Mouse (Mus musculus) embryonic facial prominence, embryonic 15.5 days (tissue): ENCODE data around the gene Orai1. TPM values are rescaled to one million over a fixed set of nuclear protein-coding genes. Genes with fewer than 3 reads are reported as not detected.
A peak's percentile ranks its signal among the peaks of the same experiment; 100 is the strongest.

ENCODE experiments used
- ATAC-seq: fragments of 200-750 bp; cut with Nextera tagmentation; 2 replicates; pipeline ENCODE4 v1.8.0; 2017; ENCODE audit warnings: low read depth, moderate TSS enrichment; ENCODE audit not compliant: insufficient number of reproducible peaks, low FRiP score, low TSS enrichment
- H3K27ac ChIP-seq: fragments of 300-500 bp; sonication (generic); replicated peaks from 2 replicates; pipeline ENCODE4 v1.5.1; 2015; ENCODE audit warnings: mild to moderate bottlenecking, inconsistent platforms
- H3K27me3 ChIP-seq: fragments of 300-500 bp; sonication (generic); 2 replicates; pipeline ENCODE4 v1.6.1; 2015; ENCODE audit warnings: inconsistent platforms
- H3K36me3 ChIP-seq: fragments of 300-500 bp; sonication (generic); 2 replicates; pipeline ENCODE4 v1.6.1; 2015; ENCODE audit warnings: mild to moderate bottlenecking, inconsistent platforms
- H3K4me1 ChIP-seq: fragments of 300-500 bp; sonication (generic); 2 replicates; pipeline ENCODE4 v1.6.1; 2015; ENCODE audit warnings: inconsistent platforms
- H3K4me2 ChIP-seq: fragments of 300-500 bp; sonication (generic); replicated peaks from 2 replicates; pipeline ENCODE4 v1.6.1; 2015; ENCODE audit warnings: mild to moderate bottlenecking, inconsistent platforms
- H3K4me3 ChIP-seq: fragments of 300-500 bp; sonication (generic); replicated peaks from 2 replicates; pipeline ENCODE4 v1.5.1; 2015; ENCODE audit warnings: mild to moderate bottlenecking, inconsistent platforms
- H3K9ac ChIP-seq: fragments of 300-500 bp; sonication (generic); 2 replicates; pipeline ENCODE4 v1.6.1; 2015; ENCODE audit warnings: inconsistent platforms
- H3K9me3 ChIP-seq: fragments of 300-500 bp; sonication (generic); replicated peaks from 2 replicates; pipeline ENCODE4 v1.6.1; 2016; ENCODE audit warnings: inconsistent platforms
- WGBS: fragments of 180-500 bp; shearing (Covaris S2); methylation state at CpG from one replicate; pipeline ENCODE4 v1.1.7; 2015; 5-methylcytosine and 5-hydroxymethylcytosine counted together
- polyA plus RNA-seq: library from polyadenylated mRNA; unstranded; fragments of >200 nt; fragmentation: Nextera tagmentation; extraction: Ambion mirVana; gene quantifications from 2 replicates; pipeline ENCODE4 v1.2.1, GENCODE M21; 2015

Gene Orai1
- polyA plus RNA-seq, 1 experiment from 2014 or later: 16.8 TPM

DNA sequence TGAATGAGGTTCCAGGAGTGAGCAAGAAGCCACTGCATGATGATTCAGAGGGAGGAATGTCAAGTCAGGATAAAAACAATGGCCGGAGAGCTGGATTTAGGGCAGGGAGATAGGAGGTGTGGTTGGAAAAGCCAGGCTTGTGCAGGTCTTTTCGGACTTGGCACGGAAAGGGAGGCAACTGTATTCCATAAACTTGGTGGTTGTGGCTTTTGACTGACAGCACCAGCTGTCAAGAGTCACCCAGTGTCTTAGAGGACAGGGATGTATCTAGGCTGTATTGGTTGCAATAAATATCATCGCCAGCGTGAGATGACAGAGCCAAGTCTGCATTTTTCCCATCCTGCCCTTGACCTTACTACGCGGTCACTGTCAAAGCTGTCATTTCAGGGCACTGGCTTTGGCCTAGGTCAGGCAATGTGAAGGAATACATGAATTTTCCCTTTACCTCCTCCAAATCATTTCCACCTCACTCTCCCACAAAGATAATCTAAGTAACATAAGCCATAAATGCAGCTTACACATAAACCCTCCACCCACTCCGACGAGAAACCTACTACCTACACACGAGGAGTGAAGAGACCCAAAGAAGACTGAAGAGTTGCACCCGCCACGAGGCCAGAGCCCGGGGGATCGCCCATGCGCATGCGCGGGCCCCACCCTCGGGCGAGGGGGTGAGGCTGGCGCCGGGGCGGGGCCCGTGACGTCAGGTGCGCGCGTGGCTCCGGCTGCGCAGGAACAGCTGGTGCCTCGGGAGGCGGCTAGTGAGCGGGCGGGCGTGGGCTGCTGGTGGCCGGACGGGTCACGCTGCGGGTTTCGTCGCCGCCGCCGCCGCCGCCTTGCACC is 60.9 kb downstream of the Orai1 start:
- Histone ChIP-seq H3K27me3 (no peaks in the 10 kb centered on the region), H3K9me3 (no peaks in the 10 kb centered on the region), H3K4me2 (peak overlapping the region; percentile 97), H3K36me3 (no peaks in the 10 kb centered on the region), H3K4me1 (peaks cover 20% of the 10 kb centered on the region), H3K9ac (peak overlapping the region; percentile 59), H3K27ac (peak overlapping the region; percentile 82), H3K4me3 (peak overlapping the region; percentile 81)
- peak; percentile 92 for ATAC-seq
- WGBS: 7% methylated on average over 45 of the region's 45 CpGs

DNA sequence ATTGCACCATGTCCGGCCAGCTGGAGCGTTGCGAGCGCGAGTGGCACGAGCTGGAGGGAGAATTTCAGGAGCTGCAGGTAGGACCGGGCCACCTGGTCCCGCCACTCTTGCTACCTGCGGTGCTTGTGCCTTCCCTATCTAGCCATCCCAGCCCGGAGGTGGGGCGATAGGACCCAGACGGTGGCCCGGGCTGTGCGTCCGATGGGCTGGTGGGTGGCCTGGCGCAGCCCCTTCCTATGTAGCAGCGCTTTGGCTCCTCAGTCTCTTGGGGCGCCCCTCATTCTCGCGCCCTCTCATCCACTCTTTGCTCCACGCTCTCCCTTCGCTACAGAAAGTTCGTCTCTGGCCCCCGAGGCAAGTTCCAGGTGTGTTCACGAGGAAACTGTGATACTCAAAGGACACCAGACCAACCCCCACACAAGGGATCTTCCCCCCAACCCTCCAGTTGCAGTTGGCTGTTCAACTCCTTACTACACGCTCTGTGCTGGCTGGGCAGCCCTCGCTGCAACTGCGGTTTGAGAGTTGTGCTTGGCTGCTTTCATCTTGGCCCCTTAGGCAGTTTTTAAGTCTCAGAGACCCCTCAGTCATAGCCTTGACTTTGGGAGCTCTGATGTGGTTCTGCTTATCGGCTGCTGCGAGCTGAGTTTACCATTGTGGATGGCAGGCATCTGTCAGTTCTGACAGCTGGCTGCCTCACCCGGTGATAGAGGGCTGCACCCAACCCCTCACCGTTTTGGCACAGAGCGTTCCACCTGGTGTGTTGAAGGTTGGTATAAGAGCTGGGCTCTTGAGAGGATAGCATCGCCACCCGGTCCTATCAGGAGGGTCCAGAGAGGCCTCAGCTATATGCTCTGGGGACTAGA is 61.8 kb downstream of the Orai1 start:
- ATAC-seq: peak; percentile 83
- Histone ChIP-seq H3K9ac (peak overlapping the region; percentile 59), H3K36me3 (no peaks in the 10 kb centered on the region), H3K4me2 (peak overlapping the region; percentile 97), H3K27ac (peak overlapping the region; percentile 82), H3K9me3 (no peaks in the 10 kb centered on the region), H3K27me3 (no peaks in the 10 kb centered on the region), H3K4me1 (peaks cover 20% of the 10 kb centered on the region), H3K4me3 (peak overlapping the region; percentile 81)
- WGBS: 3% methylated on average over 35 of the region's 35 CpGs

DNA sequence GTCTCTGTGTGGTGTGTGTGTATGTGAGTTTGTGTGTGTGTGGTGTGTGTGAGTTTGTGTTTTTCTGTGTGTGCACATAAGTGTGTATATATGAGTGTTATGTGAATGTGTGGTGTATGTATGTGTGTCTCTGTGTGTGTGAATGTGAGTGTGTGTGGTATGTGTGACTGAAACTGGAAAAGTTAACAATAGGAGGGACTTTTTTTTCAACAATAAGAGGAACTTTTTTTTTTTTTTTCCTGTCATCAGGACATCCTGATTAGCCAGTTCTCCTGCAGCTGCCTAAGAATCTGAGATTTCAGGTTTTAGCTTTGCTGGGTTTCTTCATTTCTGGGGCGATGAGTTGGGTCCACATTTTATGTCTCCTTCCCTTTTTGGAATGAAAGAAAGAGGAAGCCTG is 64.7 kb downstream of the Orai1 start:
- Histone ChIP-seq H3K27me3 (no peaks in the 10 kb centered on the region), H3K27ac (peak overlapping the region; percentile 35; the same call in 1 of the 2 replicates), H3K4me1 (peaks cover 20% of the 10 kb centered on the region), H3K4me2 (no peak overlapping the region), H3K9ac (no peak overlapping the region), H3K9me3 (no peaks in the 10 kb centered on the region), H3K4me3 (no peak overlapping the region), H3K36me3 (no peaks in the 10 kb centered on the region)
- WGBS: 70% methylated on average over 1 of the region's 1 CpGs
- ATAC-seq: no peak

DNA sequence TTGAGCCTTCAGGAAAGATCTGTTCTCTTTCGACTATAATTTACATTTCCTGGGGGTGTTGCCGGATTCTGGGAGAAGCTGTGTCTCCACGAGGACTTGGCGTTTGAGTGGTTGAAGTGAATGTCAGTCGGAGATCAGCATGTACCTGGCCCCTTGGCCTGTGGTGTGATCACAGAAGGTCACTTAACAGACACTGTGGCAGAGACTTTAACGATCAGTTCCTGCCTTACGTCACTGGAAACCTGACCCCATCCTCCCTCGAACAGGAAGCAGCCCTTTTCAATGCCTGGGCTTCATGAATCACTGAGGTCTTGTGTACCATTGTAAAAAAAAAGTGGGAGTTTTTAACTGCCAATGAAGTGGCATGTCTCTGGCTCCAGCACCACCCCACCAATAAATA is 65.2 kb downstream of the Orai1 start:
- Histone ChIP-seq H3K36me3 (no peaks in the 10 kb centered on the region), H3K27me3 (no peaks in the 10 kb centered on the region), H3K9me3 (no peaks in the 10 kb centered on the region), H3K4me1 (peaks cover 20% of the 10 kb centered on the region), H3K4me3 (no peak overlapping the region), H3K27ac (peak overlapping the region; percentile 35; the same call in 1 of the 2 replicates), H3K9ac (no peak overlapping the region), H3K4me2 (no peak overlapping the region)
- 48% methylated on average over 8 of the region's 8 CpGs for whole genome bisulfite sequencing
- ATAC-seq: no peak

Other genes with a start within 250 kb of the Orai1 start
- gene Camkk2, start 235.7 kb upstream of the Orai1 start, polyA plus RNA-seq: 38.4 and 38.9 TPM in 2 replicates
- 390 and 401 TPM in 2 replicates for gene Anapc5, start 193.7 kb upstream of the Orai1 start, polyA plus RNA-seq
- gene Rnf34, start 165.0 kb upstream of the Orai1 start, polyA plus RNA-seq: 32.0 and 36.0 TPM in 2 replicates
- 42.9 and 43.9 TPM in 2 replicates for gene Kdm2b, start 25.3 kb upstream of the Orai1 start, polyA plus RNA-seq
- gene Morn3, start 31.9 kb downstream of the Orai1 start, polyA plus RNA-seq: 4.7 and 11.2 TPM in 2 replicates
- gene Tmem120b, start 53.3 kb downstream of the Orai1 start, polyA plus RNA-seq: 19.4 and 21.2 TPM in 2 replicates
- gene Rhof, start 117.6 kb downstream of the Orai1 start, polyA plus RNA-seq: 5.4 and 6.4 TPM in 2 replicates
- 11.4 TPM in 2 replicates for gene Setd1b, start 127.1 kb downstream of the Orai1 start, polyA plus RNA-seq
- gene Psmd9, start 154.3 kb downstream of the Orai1 start, polyA plus RNA-seq: 92.3 and 95.4 TPM in 2 replicates
- gene Hpd, start 167.7 kb downstream of the Orai1 start, polyA plus RNA-seq: not detected in 2 replicates
- gene Wdr66, start 237.0 kb downstream of the Orai1 start, polyA plus RNA-seq: 3.4 and 4.7 TPM in 2 replicates